Mouse (Mus musculus) ovary, postnatal 14 days (tissue): Measurements from ENCODE around the gene Sema3c.
A peak's percentile ranks its signal among the peaks of the same experiment; 100 is the strongest.

Experiments
- DNase-seq: peaks from one replicate; pipeline ENCODE4 v3.0.0; 2022; ENCODE audit warnings: low spot score

The Sema3c gene

DNA sequence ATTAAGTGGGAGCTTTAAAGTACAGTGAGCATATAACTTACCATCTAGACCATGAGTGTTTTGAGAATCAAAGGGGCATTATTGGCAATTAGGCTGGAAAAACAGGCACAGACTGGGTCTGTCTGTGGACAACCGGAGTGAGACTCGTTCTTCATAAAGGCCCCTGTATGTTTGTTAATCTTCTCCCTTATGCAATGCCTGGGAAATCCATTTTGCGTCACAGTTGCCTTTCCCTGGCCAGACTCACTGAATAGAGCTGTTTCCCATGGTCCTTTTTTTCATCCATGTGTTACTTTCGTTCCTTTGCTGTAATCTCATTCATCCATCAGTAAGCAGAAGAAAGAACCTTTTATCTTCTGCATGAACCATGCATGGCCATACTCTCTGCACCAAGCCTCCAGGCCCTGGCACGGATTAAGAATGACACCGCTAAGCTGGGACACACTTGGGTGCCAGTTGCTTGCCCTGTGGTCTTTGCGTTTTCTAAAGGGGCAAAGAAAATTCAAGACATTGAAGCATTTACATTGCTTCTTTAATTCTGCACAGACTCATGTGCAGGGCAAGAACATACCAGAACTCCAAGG, 73.7 kb downstream of the Sema3c start:
- no peak for DNase-seq

DNA sequence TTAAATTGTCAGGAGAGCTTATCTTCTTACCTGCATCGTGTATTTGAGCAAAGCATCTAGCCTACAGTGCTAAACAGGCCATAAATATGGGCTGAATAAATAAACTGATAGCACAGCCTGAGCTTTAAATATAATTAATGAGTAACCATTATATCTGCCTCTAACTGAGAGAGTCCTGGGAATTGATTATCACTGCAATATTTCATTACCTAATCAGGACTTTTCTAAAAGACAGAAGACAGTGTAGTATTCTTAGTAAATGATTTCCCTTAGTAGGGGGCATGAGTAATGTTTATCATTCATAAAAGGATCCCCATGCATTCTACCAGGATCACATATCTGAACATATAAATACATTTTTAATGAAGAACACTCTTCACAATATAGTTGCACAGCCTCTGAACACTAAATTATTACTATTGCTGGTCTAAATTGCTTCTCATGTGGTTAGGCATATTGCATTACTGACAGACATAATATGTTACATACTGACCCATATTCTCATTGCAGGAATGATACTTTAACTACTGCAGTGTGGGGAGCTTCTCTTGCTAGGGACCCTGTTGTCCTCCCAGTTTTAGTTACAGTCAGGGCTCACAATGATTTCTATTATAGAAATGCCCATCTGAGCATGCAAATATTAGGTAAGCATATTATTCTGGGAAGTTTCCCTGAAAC, 74.9 kb downstream of the Sema3c start:
- DNase-seq, result no peak

GRCm38 (mm10) chr5:17661223-17661622, 87.1 kb downstream of the Sema3c start:
- no peak for DNase-seq

DNA sequence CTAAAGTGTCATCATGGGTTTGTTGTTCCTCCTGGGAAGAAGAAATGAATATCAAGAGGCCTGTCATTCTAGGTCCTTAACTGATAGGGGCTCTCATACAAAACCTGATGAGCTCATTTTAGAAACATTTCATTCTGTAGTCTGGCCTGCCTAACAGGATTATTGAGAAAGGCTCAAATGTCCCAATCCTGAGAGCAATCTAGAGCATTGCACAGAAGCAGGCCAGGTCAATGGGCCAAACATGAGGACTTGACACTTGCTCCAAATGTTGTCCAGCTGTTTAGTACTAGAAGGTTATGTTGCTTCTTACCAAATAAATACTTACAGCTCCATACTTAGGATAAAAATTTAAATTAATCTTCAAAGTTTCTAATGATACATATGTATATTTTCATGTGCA, 97.3 kb downstream of the Sema3c start:
- no peak for DNase-seq

GRCm38 (mm10) chr5:17680862-17681261, 106.8 kb downstream of the Sema3c start:
- no peak for DNase-seq

- DNase-seq, result peak; percentile 15
Observed at GRCm38 (mm10) chr5:17689121-17689520, 115.0 kb downstream of the Sema3c start.

GRCm38 (mm10) chr5:17689604-17690003, 115.5 kb downstream of the Sema3c start:
- peak; percentile 18 for DNase-seq

- no peak for DNase-seq
Observed at GRCm38 (mm10) chr5:17695366-17695765, 121.3 kb downstream of the Sema3c start.

- no peak for DNase-seq
Observed at GRCm38 (mm10) chr5:17698905-17699304, 124.8 kb downstream of the Sema3c start.

- no peak for DNase-seq
Observed at GRCm38 (mm10) chr5:17704160-17704559, 130.1 kb downstream of the Sema3c start.

- no peak for DNase-seq
Observed at GRCm38 (mm10) chr5:17707086-17707485, 133.0 kb downstream of the Sema3c start.

- no peak for DNase-seq
Observed at GRCm38 (mm10) chr5:17712374-17712773, 138.3 kb downstream of the Sema3c start.

GRCm38 (mm10) chr5:17715206-17715605, 141.1 kb downstream of the Sema3c start:
- no peak for DNase-seq

DNA sequence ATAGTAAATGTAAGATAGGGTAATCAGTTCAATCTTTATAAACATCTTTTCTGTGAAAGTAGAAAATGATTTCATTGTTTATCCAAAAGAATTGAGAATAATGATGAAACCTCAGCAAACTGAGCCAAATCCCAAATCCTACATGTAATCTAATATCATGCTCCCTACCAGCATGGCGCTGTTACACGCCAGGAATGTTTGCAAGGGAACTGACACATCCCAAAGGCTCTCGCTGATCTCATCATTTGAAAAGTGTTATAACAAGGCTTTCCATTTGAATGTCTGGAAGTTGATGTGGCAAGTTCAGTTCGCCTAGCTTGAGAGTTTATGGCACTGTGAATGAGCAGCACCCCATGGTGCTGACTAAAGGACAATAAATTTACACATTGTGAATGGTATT, 145.9 kb downstream of the Sema3c start:
- no peak for DNase-seq

GRCm38 (mm10) chr5:17724031-17724430, 149.9 kb downstream of the Sema3c start:
- no peak for DNase-seq

DNA sequence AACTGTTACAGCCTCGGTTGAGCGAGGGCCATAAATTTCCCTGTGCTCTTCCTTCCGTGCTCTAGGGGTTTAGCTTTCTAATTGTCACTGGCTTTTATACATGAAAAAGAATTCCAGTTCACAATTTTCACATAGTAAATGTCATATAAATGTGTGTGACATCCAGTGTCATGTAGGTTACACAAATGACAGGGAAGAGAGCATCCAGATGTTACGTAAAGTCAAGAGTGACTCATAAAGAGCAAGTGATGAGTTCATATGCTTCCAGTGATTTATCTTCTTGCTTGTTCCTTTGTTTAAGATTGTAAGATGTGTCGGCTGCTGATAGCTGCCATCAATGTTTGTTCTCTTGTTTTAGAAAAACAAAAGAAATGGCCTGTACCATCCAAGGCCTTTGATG, 154.0 kb downstream of the Sema3c start:
- no peak for DNase-seq

GRCm38 (mm10) chr5:17739805-17740204, 165.7 kb downstream of the Sema3c start:
- DNase-seq, result no peak

- no peak for DNase-seq
Observed at GRCm38 (mm10) chr5:17746520-17746919, 172.4 kb downstream of the Sema3c start.

- DNase-seq, result no peak
Observed at GRCm38 (mm10) chr5:17747143-17747542, 173.1 kb downstream of the Sema3c start.

DNA sequence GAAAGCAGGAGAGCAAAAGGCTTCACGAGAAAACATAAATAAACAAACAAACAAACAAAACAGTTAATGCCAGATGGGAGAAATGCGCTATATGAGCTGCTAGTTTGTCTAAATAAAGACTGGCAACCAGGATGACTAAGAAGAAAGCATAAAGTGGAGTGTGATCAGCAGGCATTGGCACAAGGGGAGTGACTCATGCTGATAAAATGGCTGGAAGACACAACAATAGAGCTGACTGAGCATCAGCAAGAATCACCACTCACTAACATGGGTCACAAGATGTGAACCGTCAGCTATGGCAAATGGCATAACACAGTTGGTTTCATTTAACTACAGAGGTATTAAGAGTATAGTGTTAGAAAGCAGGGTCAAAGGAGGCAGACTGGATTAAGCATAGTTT, 174.2 kb downstream of the Sema3c start:
- DNase-seq, result no peak

DNA sequence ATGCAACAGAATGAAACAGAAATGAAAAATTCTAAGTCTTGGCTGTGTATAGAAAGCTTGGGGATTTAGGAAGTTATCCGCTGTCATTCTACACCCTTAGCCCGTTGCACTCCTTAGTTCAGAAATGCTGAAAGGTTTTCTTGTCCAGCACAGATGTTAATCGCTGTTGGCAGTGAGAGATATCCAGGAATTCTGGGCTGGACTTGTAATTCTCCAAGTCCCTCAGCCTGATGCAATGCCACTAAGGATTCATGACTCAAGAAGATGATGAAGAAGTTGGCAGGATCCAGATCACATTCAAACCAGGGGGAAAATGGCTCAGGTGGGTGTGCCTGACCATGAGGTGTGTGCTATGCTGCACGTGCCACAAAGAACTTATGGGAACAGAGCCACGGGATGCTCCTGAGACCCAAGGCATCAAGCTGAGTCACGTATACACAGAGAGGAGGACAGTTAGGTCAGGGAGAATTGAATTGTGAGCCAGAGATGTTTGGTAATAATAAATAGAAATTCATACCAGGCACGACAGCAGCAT, 179.5 kb downstream of the Sema3c start:
- no peak for DNase-seq

GRCm38 (mm10) chr5:17766006-17766677, 192.1 kb downstream of the Sema3c start:
- no peak for DNase-seq

- no peak for DNase-seq
Observed at GRCm38 (mm10) chr5:17770328-17770727, 196.2 kb downstream of the Sema3c start.
